Mouse (Mus musculus): ENCODE results near the gene Lrpprc.

DNA sequence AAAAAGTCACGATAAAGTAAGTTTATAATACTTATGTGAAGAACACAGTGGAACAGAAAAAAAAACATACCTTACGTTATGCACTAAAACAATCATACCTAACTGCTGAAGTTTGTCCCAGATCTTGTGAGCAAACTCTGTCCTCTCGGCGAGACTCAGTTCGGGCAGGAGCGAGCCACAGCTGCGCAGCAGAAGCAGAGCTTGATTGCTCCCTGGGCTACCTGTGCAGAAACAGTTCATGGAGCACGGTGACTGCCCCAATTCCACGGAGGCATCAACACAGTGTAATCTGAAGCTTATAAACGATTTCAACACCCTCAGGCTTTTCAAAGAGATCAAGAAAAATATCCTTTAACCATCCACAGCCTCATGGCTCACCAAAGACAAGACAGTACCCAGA is 15.3 kb downstream of the Lrpprc start:
- TF ChIP-seq CTCF (conservative IDR thresholded peaks at IDR 0.05; ENCODE audit: low read length) = no peak
- TF ChIP-seq NANOG (IDR thresholded peaks at IDR 0.05; ENCODE audit: borderline replicate concordance, low read length) = no peak
